ENCODE assay signal across 11 mouse cellular contexts in the genomic region with DNA sequence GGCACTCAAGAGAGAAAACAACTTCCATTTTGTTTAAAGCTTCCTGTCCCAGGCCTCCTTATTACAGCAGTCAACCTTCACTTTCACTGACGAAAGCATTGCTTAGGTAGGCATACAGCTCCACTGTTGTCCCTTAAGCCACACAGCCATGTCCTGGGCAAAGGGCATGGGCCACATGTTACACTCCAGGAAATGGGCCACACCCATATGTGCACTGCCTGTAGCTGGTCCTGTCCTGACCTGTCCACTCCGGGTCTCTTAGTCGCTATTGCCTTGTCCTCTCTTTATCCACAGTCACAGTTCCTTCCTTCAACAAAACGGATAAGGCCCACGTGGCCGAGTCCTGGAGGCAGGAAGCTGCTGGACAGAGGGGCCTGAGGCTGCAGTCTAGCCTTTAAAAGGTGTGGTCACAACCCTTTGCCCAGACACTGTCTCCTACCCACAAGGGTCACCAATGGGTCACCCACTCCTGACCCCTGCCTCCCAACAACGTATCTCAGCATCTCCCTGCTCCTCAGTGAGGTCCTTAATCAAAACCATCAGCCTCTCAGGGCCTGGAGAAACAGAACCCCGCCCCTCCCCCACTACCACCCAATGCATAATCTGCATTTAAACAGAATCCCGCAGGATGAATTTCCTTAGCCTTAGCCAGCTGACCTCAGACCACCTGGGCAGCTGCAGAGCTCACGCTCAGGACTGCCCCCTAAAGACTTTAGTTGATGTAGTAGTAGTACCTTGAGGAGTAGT. TPM values are rescaled to one million over a fixed set of nuclear protein-coding genes. Genes with fewer than 3 reads are reported as not detected.
DNase-seq lines count a peak whose midpoint lies in the region; ATAC-seq and TF ChIP-seq lines count a peak whose summit lies in the region.
"Had no signal": no experiment of that assay in that cellular context is flagged by ENCODE, and none has a peak within 500 bp of the region (broad histone marks: within the 10 kb centered on the region; RNA-seq: fewer than 3 reads in every experiment).

No protein-coding gene starts in this region.

- peaks cover 18% of the 10 kb centered on the region for H3K27me3 ChIP-seq in hindbrain, embryonic 10.5 days (ENCODE audit: insufficient read depth, poor library complexity, severe bottlenecking)
- H3K27me3 ChIP-seq in hindbrain, embryonic 12.5 days, result peaks cover 4% of the 10 kb centered on the region
- H3K27me3 ChIP-seq in ES-Bruce4 (ENCODE audit: control insufficient read depth, insufficient read depth, low read length, poor library complexity, severe bottlenecking), result no peaks in the 10 kb centered on the region; the same call in 1 of the 2 replicates
- no peaks in the 10 kb centered on the region for H3K27me3 ChIP-seq in limb, embryonic 11.5 days (ENCODE audit: control insufficient read depth, insufficient read depth, low read length)
- peaks cover 3% of the 10 kb centered on the region for H3K27me3 ChIP-seq in forebrain, embryonic 13.5 days

- H3K4me1 ChIP-seq in hindbrain, embryonic 10.5 days (replicated peaks), result peaks cover 72% of the 10 kb centered on the region
- peaks cover 22% of the 10 kb centered on the region for H3K4me1 ChIP-seq in hindbrain, embryonic 12.5 days
- peaks cover 8% of the 10 kb centered on the region for H3K4me1 ChIP-seq in ES-Bruce4 (ENCODE audit: control insufficient read depth, insufficient read depth, low read length)
- peaks cover 10% of the 10 kb centered on the region for H3K4me1 ChIP-seq in limb, embryonic 11.5 days (ENCODE audit: control insufficient read depth, insufficient read depth, low read length)
- H3K4me1 ChIP-seq in forebrain, embryonic 13.5 days, result no peaks in the 10 kb centered on the region

- H3K36me3 ChIP-seq in hindbrain, embryonic 10.5 days, result no peaks in the 10 kb centered on the region
- H3K36me3 ChIP-seq in hindbrain, embryonic 12.5 days, result no peaks in the 10 kb centered on the region
- no peaks in the 10 kb centered on the region for H3K36me3 ChIP-seq in ES-Bruce4 (ENCODE audit: control insufficient read depth, insufficient read depth, low read length, poor library complexity, severe bottlenecking)
- H3K36me3 ChIP-seq in limb, embryonic 11.5 days (ENCODE audit: control insufficient read depth, insufficient read depth, low read length), result no peaks in the 10 kb centered on the region
- H3K36me3 ChIP-seq in forebrain, embryonic 13.5 days (ENCODE audit: poor library complexity, severe bottlenecking), result no peaks in the 10 kb centered on the region

- peak; percentile 41 for DNase-seq in hindbrain, embryonic 10.5 days (ENCODE audit: low spot score)
- peak; percentile 71 for DNase-seq in embryo, embryonic 10.5 days (ENCODE audit: low spot score)
- DNase-seq in limb, embryonic 11.5 days (ENCODE audit: low spot score), result peak; percentile 49
- no peak for DNase-seq in thymus, postnatal 36 days
- no peak for DNase-seq in thymus, postnatal 25 days
- DNase-seq: cerebellum, postnatal 10 days; kidney, adult 18-20 months; thymus, adult 2 months had no signal

- TF ChIP-seq POLR2A in ES-Bruce4 (IDR thresholded peaks at IDR 0.05; ENCODE audit: insufficient read depth, low read length), result no peak

- no peaks in the 10 kb centered on the region for H3K9me3 ChIP-seq in hindbrain, embryonic 10.5 days
- H3K9me3 ChIP-seq in hindbrain, embryonic 12.5 days (replicated peaks), result no peaks in the 10 kb centered on the region
- H3K9me3 ChIP-seq in ES-Bruce4 (replicated peaks; ENCODE audit: control insufficient read depth, insufficient read depth, low read length, poor library complexity, severe bottlenecking), result no peaks in the 10 kb centered on the region
- no peaks in the 10 kb centered on the region for H3K9me3 ChIP-seq in limb, embryonic 11.5 days (ENCODE audit: control insufficient read depth, low read length)
- no peaks in the 10 kb centered on the region for H3K9me3 ChIP-seq in forebrain, embryonic 13.5 days (replicated peaks)

- peak; percentile 76 for TF ChIP-seq EP300 in ES-Bruce4 (IDR thresholded peaks at IDR 0.05; ENCODE audit: insufficient read depth, low read depth, low read length)

- ATAC-seq in hindbrain, embryonic 12.5 days (ENCODE audit: low FRiP score), result no peak
- ATAC-seq in limb, embryonic 11.5 days (ENCODE audit: insufficient number of reproducible peaks, low FRiP score, low TSS enrichment, low read depth), result no peak
- ATAC-seq in forebrain, embryonic 13.5 days, result no peak

- peak; percentile 20 for TF ChIP-seq CTCF in ES-Bruce4 (IDR thresholded peaks at IDR 0.05; ENCODE audit: low read depth, low read length)

- no peak overlapping the region for H3K4me2 ChIP-seq in hindbrain, embryonic 12.5 days (replicated peaks)
- no peak overlapping the region for H3K4me2 ChIP-seq in limb, embryonic 11.5 days (ENCODE audit: low read depth, severe bottlenecking)
- H3K4me2 ChIP-seq in forebrain, embryonic 13.5 days, result no peak overlapping the region

- H3K9ac ChIP-seq in hindbrain, embryonic 12.5 days, result no peak overlapping the region
- H3K9ac ChIP-seq in ES-Bruce4 (ENCODE audit: low read depth, poor library complexity, severe bottlenecking), result no peak overlapping the region
- H3K9ac ChIP-seq in limb, embryonic 11.5 days (ENCODE audit: low read length), result no peak overlapping the region
- H3K9ac ChIP-seq in forebrain, embryonic 13.5 days, result no peak overlapping the region

- no peak overlapping the region for H3K4me3 ChIP-seq in hindbrain, embryonic 10.5 days
- H3K4me3 ChIP-seq in hindbrain, embryonic 12.5 days, result no peak overlapping the region
- no peak overlapping the region for H3K4me3 ChIP-seq in ES-Bruce4 (ENCODE audit: low read depth, low read length)
- H3K4me3 ChIP-seq in limb, embryonic 11.5 days (ENCODE audit: low read depth, low read length), result no peak overlapping the region
- no peak overlapping the region for H3K4me3 ChIP-seq in forebrain, embryonic 13.5 days

- peak overlapping the region; percentile 62 for H3K27ac ChIP-seq in hindbrain, embryonic 10.5 days
- no peak overlapping the region for H3K27ac ChIP-seq in hindbrain, embryonic 12.5 days
- no peak overlapping the region for H3K27ac ChIP-seq in ES-Bruce4 (ENCODE audit: insufficient read depth, low read length)
- H3K27ac ChIP-seq in limb, embryonic 11.5 days (replicated peaks; ENCODE audit: low read depth, low read length), result no peak overlapping the region
- no peak overlapping the region for H3K27ac ChIP-seq in forebrain, embryonic 13.5 days

- WGBS in hindbrain, embryonic 10.5 days, result 34% methylated on average over 10 of the region's 10 CpGs
- 34% methylated on average over 10 of the region's 10 CpGs for WGBS in hindbrain, embryonic 12.5 days
- WGBS in limb, embryonic 11.5 days, result 8% methylated on average over 10 of the region's 10 CpGs
- WGBS in forebrain, embryonic 13.5 days, result 50% methylated on average over 10 of the region's 10 CpGs

RNA-seq across cellular contexts. Expression of a gene that starts 7.7 kb away (rescaled TPM):
- 0.16 and 0.29 TPM in 2 replicates for polyA plus RNA-seq in hindbrain, embryonic 10.5 days (2016; fragmentation: Nextera tagmentation; extraction: Ambion mirVana)
- polyA plus RNA-seq in hindbrain, embryonic 12.5 days (2016; fragmentation: Nextera tagmentation; extraction: Ambion mirVana), result 0.22 TPM in 1 of 2 replicates, not detected in the other
- polyA plus RNA-seq in ES-Bruce4 (2011; ENCODE audit: insufficient read depth, insufficient read length, low read depth, missing spikeins), result not detected in 2 replicates
- polyA plus RNA-seq in limb, embryonic 11.5 days (2014; fragmentation: Nextera tagmentation; extraction: Ambion mirVana), result not detected in 2 replicates
- 0.17 TPM in 1 of 2 replicates, not detected in the other for polyA plus RNA-seq in forebrain, embryonic 13.5 days (2015; fragmentation: Nextera tagmentation; extraction: Ambion mirVana)

RNA-seq across cellular contexts. Expression of a gene that starts 15.2 kb away (rescaled TPM):
- 0.16 and 0.41 TPM in 2 replicates for polyA plus RNA-seq in hindbrain, embryonic 10.5 days (2016; fragmentation: Nextera tagmentation; extraction: Ambion mirVana)
- 0.18 TPM in 1 of 2 replicates, not detected in the other for polyA plus RNA-seq in hindbrain, embryonic 12.5 days (2016; fragmentation: Nextera tagmentation; extraction: Ambion mirVana)
- polyA plus RNA-seq in ES-Bruce4 (2011; ENCODE audit: insufficient read depth, insufficient read length, low read depth, missing spikeins), result 1.7 and 2.0 TPM in 2 replicates
- 0.09 and 0.18 TPM in 2 replicates for polyA plus RNA-seq in limb, embryonic 11.5 days (2014; fragmentation: Nextera tagmentation; extraction: Ambion mirVana)
- polyA plus RNA-seq in forebrain, embryonic 13.5 days (2015; fragmentation: Nextera tagmentation; extraction: Ambion mirVana), result not detected in 2 replicates

RNA-seq across cellular contexts. Expression of a gene that starts 22.8 kb away (rescaled TPM):
- 16.8 and 17.4 TPM in 2 replicates for polyA plus RNA-seq in hindbrain, embryonic 10.5 days (2016; fragmentation: Nextera tagmentation; extraction: Ambion mirVana)
- 13.2 and 14.9 TPM in 2 replicates for polyA plus RNA-seq in hindbrain, embryonic 12.5 days (2016; fragmentation: Nextera tagmentation; extraction: Ambion mirVana)
- 7.3 and 7.5 TPM in 2 replicates for polyA plus RNA-seq in ES-Bruce4 (2011; ENCODE audit: insufficient read depth, insufficient read length, low read depth, missing spikeins)
- 11.4 and 12.8 TPM in 2 replicates for polyA plus RNA-seq in limb, embryonic 11.5 days (2014; fragmentation: Nextera tagmentation; extraction: Ambion mirVana)
- polyA plus RNA-seq in forebrain, embryonic 13.5 days (2015; fragmentation: Nextera tagmentation; extraction: Ambion mirVana), result 15.2 and 16.8 TPM in 2 replicates

RNA-seq across cellular contexts. Expression of a gene that starts 38.4 kb away (rescaled TPM):
- polyA plus RNA-seq in hindbrain, embryonic 10.5 days (2016; fragmentation: Nextera tagmentation; extraction: Ambion mirVana), result 9.6 and 11.6 TPM in 2 replicates
- 1.8 and 2.5 TPM in 2 replicates for polyA plus RNA-seq in hindbrain, embryonic 12.5 days (2016; fragmentation: Nextera tagmentation; extraction: Ambion mirVana)
- polyA plus RNA-seq in ES-Bruce4 (2011; ENCODE audit: insufficient read depth, insufficient read length, low read depth, missing spikeins), result not detected in 2 replicates
- not detected in 2 replicates for polyA plus RNA-seq in limb, embryonic 11.5 days (2014; fragmentation: Nextera tagmentation; extraction: Ambion mirVana)
- 0.76 and 1.7 TPM in 2 replicates for polyA plus RNA-seq in forebrain, embryonic 13.5 days (2015; fragmentation: Nextera tagmentation; extraction: Ambion mirVana)

RNA-seq across cellular contexts. Expression of a gene that starts 52.8 kb away (rescaled TPM):
- 0.39 and 1.3 TPM in 2 replicates for polyA plus RNA-seq in hindbrain, embryonic 10.5 days (2016; fragmentation: Nextera tagmentation; extraction: Ambion mirVana)
- polyA plus RNA-seq in hindbrain, embryonic 12.5 days (2016; fragmentation: Nextera tagmentation; extraction: Ambion mirVana), result 0.61 TPM in 2 replicates
- polyA plus RNA-seq in ES-Bruce4 (2011; ENCODE audit: insufficient read depth, insufficient read length, low read depth, missing spikeins), result 0.28 TPM in 1 of 2 replicates, not detected in the other
- polyA plus RNA-seq in limb, embryonic 11.5 days (2014; fragmentation: Nextera tagmentation; extraction: Ambion mirVana), result 0.09 TPM in 1 of 2 replicates, not detected in the other
- 0.19 and 0.62 TPM in 2 replicates for polyA plus RNA-seq in forebrain, embryonic 13.5 days (2015; fragmentation: Nextera tagmentation; extraction: Ambion mirVana)

Comparison
In these comparisons a context has a peak if more than half of its experiments do, and no peak if none do; other contexts are left out.
1. DNase-seq: peak in hindbrain, embryonic 10.5 days (single experiment), embryo, embryonic 10.5 days (single experiment) and limb, embryonic 11.5 days (single experiment); none in thymus, postnatal 36 days (0 of 2) and thymus, postnatal 25 days (single experiment).